18 mouse cellular contexts compared by ENCODE assay signal in genomic region chr12:36360064-36360463, GRCm38 (mm10). TPM values are rescaled to one million over a fixed set of nuclear protein-coding genes. Genes with fewer than 3 reads are reported as not detected.
"Had no signal": no experiment of that assay in that cellular context is flagged by ENCODE, and none has a peak within 500 bp of the region (broad histone marks: within the 10 kb centered on the region; RNA-seq: fewer than 3 reads in every experiment).

No protein-coding gene starts in this region.

- H3K9me3 ChIP-seq: liver, embryonic 13.5 days; neural tube, embryonic 12.5 days; neural tube, embryonic 15.5 days had no signal

- H3K4me1 ChIP-seq: liver, embryonic 13.5 days; neural tube, embryonic 12.5 days; neural tube, embryonic 15.5 days had no signal

- ATAC-seq: intestine, embryonic 16.5 days had no signal

- H3K27me3 ChIP-seq: liver, embryonic 13.5 days; neural tube, embryonic 12.5 days; neural tube, embryonic 15.5 days had no signal

- H3K4me3 ChIP-seq: layer of hippocampus, adult 2 months; liver, embryonic 13.5 days; neural tube, embryonic 12.5 days; neural tube, embryonic 15.5 days had no signal

- DNase-seq: kidney, adult 2 months; kidney, postnatal 25 days; layer of hippocampus, adult 9-11 months; liver, embryonic 13.5 days; lung, adult 2 months; lung, postnatal 14 days; lung, postnatal 4 days; midbrain, embryonic 14.5 days; retina, postnatal 1 day; thymus, adult 2 months; thymus, postnatal 25 days had no signal

- H3K36me3 ChIP-seq: liver, embryonic 13.5 days; neural tube, embryonic 12.5 days; neural tube, embryonic 15.5 days had no signal

RNA-seq across cellular contexts. Expression of gene D630036H23Rik, which starts 21.9 kb away (rescaled TPM):
- total RNA-seq: megakaryocyte-erythroid progenitor cell, adult 5-6 weeks had no signal

RNA-seq across cellular contexts. Expression of gene Sostdc1, which starts 46.1 kb away (rescaled TPM):
- total RNA-seq: liver, adult 2 months; megakaryocyte progenitor cell, adult 5-6 weeks; megakaryocyte-erythroid progenitor cell, adult 5-6 weeks had no signal
- polyA plus RNA-seq: liver, adult 2 months had no signal
